Mouse (Mus musculus) hindbrain, embryonic 13.5 days (tissue): Measurements from ENCODE around the gene 4930562C15Rik. TPM values are rescaled to one million over a fixed set of nuclear protein-coding genes. Genes with fewer than 3 reads are reported as not detected.

Experiments used
- ATAC-seq: fragments of 200-750 bp; cut with Nextera tagmentation; 2 replicates; pipeline ENCODE4 v1.8.0; 2017; ENCODE audit warnings: moderate TSS enrichment; ENCODE audit not compliant: low FRiP score
- H3K27ac ChIP-seq: fragments of 300-500 bp; sonication (generic); 2 replicates; pipeline ENCODE4 v1.5.1; 2015; ENCODE audit warnings: inconsistent platforms, mild to moderate bottlenecking, moderate library complexity
- H3K27me3 ChIP-seq: fragments of 300-500 bp; sonication (generic); 2 replicates; pipeline ENCODE4 v1.6.1; 2015; ENCODE audit warnings: mild to moderate bottlenecking, inconsistent platforms
- H3K36me3 ChIP-seq: fragments of 300-500 bp; sonication (generic); 2 replicates; pipeline ENCODE4 v1.6.1; 2015; ENCODE audit warnings: mild to moderate bottlenecking, inconsistent platforms
- H3K4me1 ChIP-seq: fragments of 300-500 bp; sonication (generic); replicated peaks from 2 replicates; pipeline ENCODE4 v1.6.1; 2015; ENCODE audit warnings: inconsistent platforms
- H3K4me2 ChIP-seq: fragments of 300-500 bp; sonication (generic); 2 replicates; pipeline ENCODE4 v1.6.1; 2015; ENCODE audit warnings: inconsistent platforms, mild to moderate bottlenecking, moderate library complexity
- H3K4me3 ChIP-seq: fragments of 300-500 bp; sonication (generic); 2 replicates; pipeline ENCODE4 v1.5.1; 2015; ENCODE audit warnings: mild to moderate bottlenecking, inconsistent platforms
- H3K9ac ChIP-seq: fragments of 300-500 bp; sonication (generic); 2 replicates; pipeline ENCODE4 v1.6.1; 2015; ENCODE audit warnings: mild to moderate bottlenecking, inconsistent platforms
- H3K9me3 ChIP-seq: fragments of 300-500 bp; sonication (generic); 2 replicates; pipeline ENCODE4 v1.6.1; 2016; ENCODE audit warnings: inconsistent platforms
- WGBS: fragments of 180-500 bp; shearing (Covaris S2); methylation state at CpG from one replicate; pipeline ENCODE4 v1.1.7; 2015; 5-methylcytosine and 5-hydroxymethylcytosine counted together
- polyA plus RNA-seq: library from polyadenylated mRNA; unstranded; fragments of >200 nt; fragmentation: Nextera tagmentation; extraction: Ambion mirVana; gene quantifications from 2 replicates; pipeline ENCODE4 v1.2.1, GENCODE M21; 2015

Gene 4930562C15Rik
- polyA plus RNA-seq, 1 experiment from 2014 or later: 0.65 TPM

- no peak overlapping the region for H3K9ac ChIP-seq
- H3K4me1 ChIP-seq: no peaks in the 10 kb centered on the region
- no peaks in the 10 kb centered on the region for H3K27me3 ChIP-seq
- H3K27ac ChIP-seq: no peak overlapping the region
- no peak overlapping the region for H3K4me2 ChIP-seq
- H3K36me3 ChIP-seq: no peaks in the 10 kb centered on the region
- H3K4me3 ChIP-seq: no peak overlapping the region
- H3K9me3 ChIP-seq: no peaks in the 10 kb centered on the region
- ATAC-seq: no peak
- 86% methylated on average over 2 of the region's 2 CpGs for whole genome bisulfite sequencing
Observed at GRCm38 (mm10) chr16:4833858-4834257, 1.4 kb upstream of the 4930562C15Rik start.

GRCm38 (mm10) chr16:4837631-4838030 is 2.4 kb downstream of the 4930562C15Rik start:
- no peak overlapping the region for H3K4me2 ChIP-seq
- no peaks in the 10 kb centered on the region for H3K36me3 ChIP-seq
- H3K4me3 ChIP-seq: no peak overlapping the region
- no peak for ATAC-seq
- no peak overlapping the region for H3K27ac ChIP-seq
- H3K9me3 ChIP-seq: no peaks in the 10 kb centered on the region
- H3K4me1 ChIP-seq: no peaks in the 10 kb centered on the region
- no peak overlapping the region for H3K9ac ChIP-seq
- H3K27me3 ChIP-seq: no peaks in the 10 kb centered on the region
- 80% methylated on average over 3 of the region's 3 CpGs for WGBS

- Histone ChIP-seq H3K4me1 (no peaks in the 10 kb centered on the region), H3K27me3 (no peaks in the 10 kb centered on the region), H3K4me2 (no peak overlapping the region), H3K36me3 (no peaks in the 10 kb centered on the region), H3K9me3 (no peaks in the 10 kb centered on the region), H3K27ac (no peak overlapping the region), H3K4me3 (no peak overlapping the region), H3K9ac (no peak overlapping the region)
- 81% methylated on average over 3 of the region's 3 CpGs for WGBS
- no peak for ATAC-seq
Observed at GRCm38 (mm10) chr16:4839552-4839951, 4.3 kb downstream of the 4930562C15Rik start.

- ATAC-seq: no peak
- 84% methylated on average over 8 of the region's 8 CpGs for WGBS
- no peaks in the 10 kb centered on the region for H3K36me3 ChIP-seq
Observed at GRCm38 (mm10) chr16:4840231-4840630, 5.0 kb downstream of the 4930562C15Rik start.

GRCm38 (mm10) chr16:4847041-4847440 is 11.8 kb downstream of the 4930562C15Rik start:
- Histone ChIP-seq H3K27me3 (no peaks in the 10 kb centered on the region), H3K9ac (no peak overlapping the region), H3K4me3 (no peak overlapping the region), H3K36me3 (no peaks in the 10 kb centered on the region), H3K4me2 (no peak overlapping the region), H3K27ac (no peak overlapping the region), H3K4me1 (no peaks in the 10 kb centered on the region), H3K9me3 (no peaks in the 10 kb centered on the region)
- ATAC-seq: no peak
- 80% methylated on average over 3 of the region's 3 CpGs for WGBS

More at GRCm38 (mm10) chr16:4840231-4840630, 5.0 kb downstream of the 4930562C15Rik start:
- Histone ChIP-seq H3K27me3 (no peaks in the 10 kb centered on the region), H3K4me3 (no peak overlapping the region), H3K4me1 (no peaks in the 10 kb centered on the region), H3K27ac (no peak overlapping the region), H3K9ac (no peak overlapping the region), H3K9me3 (no peaks in the 10 kb centered on the region), H3K4me2 (no peak overlapping the region)

- Histone ChIP-seq H3K4me1 (no peaks in the 10 kb centered on the region), H3K9me3 (no peaks in the 10 kb centered on the region), H3K27ac (no peak overlapping the region), H3K36me3 (no peaks in the 10 kb centered on the region), H3K4me2 (no peak overlapping the region), H3K27me3 (no peaks in the 10 kb centered on the region), H3K4me3 (no peak overlapping the region), H3K9ac (no peak overlapping the region)
- 82% methylated on average over 2 of the region's 2 CpGs for WGBS
- no peak for ATAC-seq
Observed at GRCm38 (mm10) chr16:4848090-4848489, 12.9 kb downstream of the 4930562C15Rik start.

GRCm38 (mm10) chr16:4850361-4850760 is 15.1 kb downstream of the 4930562C15Rik start:
- Histone ChIP-seq H3K4me2 (no peak overlapping the region), H3K4me1 (no peaks in the 10 kb centered on the region), H3K9me3 (no peaks in the 10 kb centered on the region), H3K36me3 (no peaks in the 10 kb centered on the region), H3K27me3 (no peaks in the 10 kb centered on the region), H3K27ac (no peak overlapping the region), H3K9ac (no peak overlapping the region), H3K4me3 (no peak overlapping the region)
- no peak for ATAC-seq
- 82% methylated on average over 7 of the region's 7 CpGs for WGBS

GRCm38 (mm10) chr16:4850938-4851628 is 15.9 kb downstream of the 4930562C15Rik start:
- H3K27me3 ChIP-seq: no peaks in the 10 kb centered on the region
- no peaks in the 10 kb centered on the region for H3K36me3 ChIP-seq
- H3K9ac ChIP-seq: no peak overlapping the region
- H3K4me3 ChIP-seq: no peak overlapping the region
- H3K4me1 ChIP-seq: no peaks in the 10 kb centered on the region
- ATAC-seq: no peak
- H3K4me2 ChIP-seq: no peak overlapping the region
- H3K27ac ChIP-seq: no peak overlapping the region
- H3K9me3 ChIP-seq: no peaks in the 10 kb centered on the region
- 69% methylated on average over 5 of the region's 5 CpGs for WGBS

- Histone ChIP-seq H3K9ac (no peak overlapping the region), H3K9me3 (no peaks in the 10 kb centered on the region), H3K4me1 (no peaks in the 10 kb centered on the region), H3K27me3 (no peaks in the 10 kb centered on the region), H3K36me3 (no peaks in the 10 kb centered on the region), H3K4me3 (no peak overlapping the region), H3K27ac (no peak overlapping the region), H3K4me2 (no peak overlapping the region)
- 70% methylated on average over 5 of the region's 5 CpGs for WGBS
- ATAC-seq: no peak
Observed at GRCm38 (mm10) chr16:4855046-4855650, 19.9 kb downstream of the 4930562C15Rik start.

- 50% methylated on average over 10 of the region's 10 CpGs for WGBS
- Histone ChIP-seq H3K4me1 (no peaks in the 10 kb centered on the region), H3K36me3 (no peaks in the 10 kb centered on the region), H3K27me3 (no peaks in the 10 kb centered on the region), H3K27ac (no peak overlapping the region), H3K9ac (no peak overlapping the region), H3K9me3 (no peaks in the 10 kb centered on the region), H3K4me2 (no peak overlapping the region), H3K4me3 (no peak overlapping the region)
- no peak for ATAC-seq
Observed at GRCm38 (mm10) chr16:4861392-4861791, 26.2 kb downstream of the 4930562C15Rik start.

GRCm38 (mm10) chr16:4862863-4863483 is 27.8 kb downstream of the 4930562C15Rik start:
- H3K4me3 ChIP-seq: no peak overlapping the region
- no peak for ATAC-seq
- 54% methylated on average over 9 of the region's 9 CpGs for WGBS

GRCm38 (mm10) chr16:4863742-4864141 is 28.5 kb downstream of the 4930562C15Rik start:
- no peak overlapping the region for H3K4me3 ChIP-seq
- H3K9ac ChIP-seq: no peak overlapping the region
- H3K4me2 ChIP-seq: no peak overlapping the region
- no peaks in the 10 kb centered on the region for H3K4me1 ChIP-seq
- H3K27me3 ChIP-seq: no peaks in the 10 kb centered on the region
- H3K27ac ChIP-seq: no peak overlapping the region
- H3K36me3 ChIP-seq: no peaks in the 10 kb centered on the region
- H3K9me3 ChIP-seq: no peaks in the 10 kb centered on the region
- ATAC-seq: no peak
- whole genome bisulfite sequencing: 84% methylated on average over 8 of the region's 8 CpGs

More at GRCm38 (mm10) chr16:4862863-4863483, 27.8 kb downstream of the 4930562C15Rik start:
- H3K27ac ChIP-seq: no peak overlapping the region
- H3K9ac ChIP-seq: no peak overlapping the region
- no peaks in the 10 kb centered on the region for H3K27me3 ChIP-seq
- no peaks in the 10 kb centered on the region for H3K4me1 ChIP-seq
- H3K9me3 ChIP-seq: no peaks in the 10 kb centered on the region
- H3K36me3 ChIP-seq: no peaks in the 10 kb centered on the region
- no peak overlapping the region for H3K4me2 ChIP-seq
